Mouse (Mus musculus) C2C12 (cell line): Measurements from ENCODE around the gene Gde1.

Experiments used
- CEBPB ChIP-seq: IDR thresholded peaks from one replicate; pipeline ENCODE4 v1.6.1; 2011; ENCODE audit warnings: low read depth, mild to moderate bottlenecking, control low read depth, moderate library complexity
- CTCF ChIP-seq: IDR thresholded peaks from one replicate; pipeline ENCODE4 v1.5.1; 2011; ENCODE audit not compliant: control insufficient read depth, insufficient read depth, insufficient read length
- FOSL1 ChIP-seq: IDR thresholded peaks from one replicate; pipeline ENCODE4 v1.8.0; 2011; ENCODE audit warnings: mild to moderate bottlenecking, low read length; ENCODE audit not compliant: poor library complexity, insufficient read depth, severe bottlenecking
- MAX ChIP-seq: IDR thresholded peaks from one replicate; pipeline ENCODE4 v1.6.1; 2011; ENCODE audit warnings: mild to moderate bottlenecking, control low read depth
- MYOD1 ChIP-seq: IDR thresholded peaks from one replicate; pipeline ENCODE4 v1.6.1; 2011; ENCODE audit warnings: low read depth; ENCODE audit not compliant: control insufficient read depth, insufficient read length
- MYOG ChIP-seq: IDR thresholded peaks from one replicate; pipeline ENCODE4 v1.6.1; 2011; ENCODE audit not compliant: control insufficient read depth, insufficient read length; ENCODE audit errors: extremely low read depth
- USF1 ChIP-seq: IDR thresholded peaks from one replicate; pipeline ENCODE4 v1.6.1; 2011; ENCODE audit warnings: low read depth, mild to moderate bottlenecking, control low read depth, moderate library complexity

DNA sequence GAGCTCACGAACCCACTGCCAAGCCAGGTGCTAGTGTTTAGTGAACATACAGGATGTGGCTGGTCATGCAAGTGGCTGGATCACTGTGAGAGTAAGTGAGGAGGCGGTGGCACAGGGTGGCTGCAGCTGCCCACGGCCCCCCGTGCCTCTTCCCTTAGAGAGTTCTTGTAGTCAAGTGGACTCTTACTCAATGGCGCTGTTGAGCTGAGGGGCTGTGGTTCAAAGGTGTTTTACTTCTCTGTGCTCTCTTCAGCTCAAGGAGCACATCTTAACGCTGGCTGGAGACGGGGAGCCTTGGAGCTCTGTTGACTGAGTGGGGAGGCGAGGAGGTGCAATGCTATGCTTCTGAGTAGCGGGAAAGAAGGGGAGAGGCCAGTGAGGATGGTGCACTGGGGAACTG, 18.3 kb upstream of the Gde1 start:
- TF ChIP-seq CTCF (no peak), USF1 (no peak), MAX (no peak), MYOG (no peak), FOSL1 (no peak), MYOD1 (no peak), CEBPB (no peak)
